Mouse (Mus musculus) retina, postnatal 1 day (tissue): Measurements from ENCODE around the gene Gpt2.

Source experiments
- DNase-seq: peaks from one replicate; pipeline ENCODE4 v3.0.0-alpha.2; 2012

Gene Gpt2

GRCm38 (mm10) chr8:85492125-85492875 is at the start of gene Gpt2:
Gpt2 (plus strand) TSS chr8:85492576.
- peak; percentile 95 for DNase-seq

- DNase-seq, result no peak
Measured at GRCm38 (mm10) chr8:85444092-85444491, 48.3 kb upstream of the Gpt2 start.

DNA sequence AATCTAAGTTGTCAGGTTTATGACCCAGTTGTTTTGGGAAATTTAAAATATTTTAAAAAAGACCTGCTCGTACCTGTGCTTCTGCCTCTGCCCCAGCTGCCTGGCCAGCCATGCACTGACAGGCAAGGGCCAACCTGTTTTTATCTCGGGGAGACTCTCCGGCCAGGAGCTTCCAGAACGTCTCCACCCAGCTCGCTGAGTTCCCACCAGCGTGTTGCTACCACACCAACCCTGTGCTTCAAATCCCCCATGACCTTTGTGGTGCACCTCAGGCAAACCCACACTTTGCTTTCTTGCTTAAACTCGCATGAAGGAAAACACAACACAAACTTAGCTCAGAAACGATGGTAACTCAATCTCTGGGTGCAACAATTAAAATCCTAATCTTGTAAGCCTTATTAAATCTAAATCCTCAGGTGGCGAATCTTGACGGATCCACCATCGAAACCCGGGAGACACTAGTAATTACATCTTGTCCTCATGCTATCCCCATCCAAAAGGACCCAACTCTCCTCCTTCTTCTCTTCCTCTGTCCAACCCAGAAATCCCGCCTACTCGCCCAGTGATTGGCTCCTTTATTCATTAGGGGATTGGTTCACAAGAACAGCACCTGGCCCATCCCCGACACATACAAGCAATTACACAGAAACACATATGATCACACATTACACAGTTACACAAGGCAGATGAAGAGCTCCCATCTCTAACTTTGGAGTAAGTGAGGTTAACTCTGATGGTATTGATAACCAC is 46.3 kb upstream of the Gpt2 start:
- DNase-seq, result no peak

- DNase-seq, result no peak
Measured at GRCm38 (mm10) chr8:85450335-85450734, 42.0 kb upstream of the Gpt2 start.

- DNase-seq, result peak; percentile 29
Measured at GRCm38 (mm10) chr8:85452328-85452727, 40.0 kb upstream of the Gpt2 start.

GRCm38 (mm10) chr8:85453256-85453655 is 39.1 kb upstream of the Gpt2 start:
- peak; percentile 4 for DNase-seq

- DNase-seq, result no peak
Measured at GRCm38 (mm10) chr8:85454750-85455149, 37.6 kb upstream of the Gpt2 start.

DNA sequence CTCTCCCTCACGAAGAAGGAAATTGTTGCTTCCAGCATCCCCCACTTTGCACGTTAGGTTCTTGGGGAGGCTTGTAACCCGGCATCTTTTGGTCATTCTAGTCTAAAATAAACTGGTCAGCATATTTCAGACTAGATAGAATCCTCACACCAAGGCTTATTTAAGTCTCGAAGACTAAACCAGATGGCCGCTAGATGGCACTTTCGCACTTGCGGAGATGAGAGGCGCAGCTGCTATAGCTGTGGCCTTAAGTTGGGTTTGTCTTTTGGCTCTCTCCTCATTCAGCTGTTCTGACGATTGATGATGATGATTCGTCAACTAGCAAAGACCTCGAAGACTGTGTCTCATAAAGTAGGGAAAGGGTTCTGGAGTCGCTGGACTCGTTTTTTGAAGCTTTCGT is 35.8 kb upstream of the Gpt2 start:
- DNase-seq, result peak; percentile 90

DNA sequence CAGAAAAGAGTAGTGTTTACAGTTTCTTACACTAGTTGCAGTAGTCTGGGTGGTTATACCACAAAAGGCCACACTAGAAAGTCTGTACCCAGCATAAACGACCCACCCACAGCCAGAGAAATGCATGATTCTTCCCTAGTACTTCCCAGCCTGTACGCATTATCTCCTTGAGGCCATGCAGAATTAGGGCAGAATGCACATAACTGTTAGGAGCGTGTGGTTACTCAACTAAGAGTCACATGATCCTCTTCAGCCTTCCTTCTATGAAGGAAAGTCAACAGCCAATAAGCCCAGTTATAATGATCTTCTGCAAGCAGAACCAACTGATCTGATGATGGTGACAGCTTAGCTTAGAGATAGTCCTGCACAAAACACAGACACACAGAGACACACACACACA is 32.8 kb upstream of the Gpt2 start:
- no peak for DNase-seq

GRCm38 (mm10) chr8:85460804-85461203 is 31.6 kb upstream of the Gpt2 start:
- DNase-seq, result no peak

- no peak for DNase-seq
Measured at GRCm38 (mm10) chr8:85461377-85461776, 31.0 kb upstream of the Gpt2 start.

DNA sequence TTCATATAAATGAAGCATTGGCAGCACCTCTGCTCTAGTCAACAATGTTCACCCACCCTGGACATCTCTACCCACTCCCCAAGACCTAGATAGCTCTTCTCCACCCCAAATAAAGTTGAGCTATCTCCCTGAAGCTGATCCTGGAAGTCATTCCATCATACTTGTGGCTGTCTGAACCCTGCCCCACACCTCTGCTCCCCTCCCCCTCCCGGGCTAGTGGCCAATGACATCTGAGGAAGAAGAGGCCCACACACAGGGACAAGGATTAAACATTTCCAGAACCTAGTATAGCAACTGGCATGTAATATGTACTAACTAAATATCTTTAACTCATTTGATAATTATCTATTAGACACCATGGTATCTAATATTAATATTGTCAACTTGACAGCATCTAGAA is 29.9 kb upstream of the Gpt2 start:
- no peak for DNase-seq

- DNase-seq, result no peak
Measured at GRCm38 (mm10) chr8:85464316-85464715, 28.1 kb upstream of the Gpt2 start.

GRCm38 (mm10) chr8:85466056-85466455 is 26.3 kb upstream of the Gpt2 start:
- DNase-seq, result no peak

- no peak for DNase-seq
Measured at GRCm38 (mm10) chr8:85470753-85471152, 21.6 kb upstream of the Gpt2 start.

DNA sequence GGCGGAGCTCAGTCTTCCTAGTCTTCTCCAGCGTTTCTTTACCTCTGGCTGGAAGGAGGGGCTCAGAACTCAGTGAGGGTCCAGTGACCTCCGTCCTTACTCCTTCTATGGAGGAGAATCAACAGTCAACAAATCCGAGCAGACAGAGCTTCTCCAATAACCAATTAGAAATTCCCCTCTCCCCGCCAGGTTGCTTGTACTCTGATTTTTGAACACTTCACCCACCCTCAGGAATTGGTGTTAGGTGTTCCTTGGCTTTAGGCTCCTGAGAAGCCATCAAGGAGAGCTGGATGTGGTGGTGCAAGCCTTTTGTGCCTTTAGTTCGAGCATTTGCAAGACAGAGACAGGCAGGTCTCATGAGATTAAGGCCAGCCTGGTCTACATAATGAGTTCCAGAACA is 19.6 kb upstream of the Gpt2 start:
- DNase-seq, result no peak

- no peak for DNase-seq
Measured at GRCm38 (mm10) chr8:85473246-85473645, 19.1 kb upstream of the Gpt2 start.

DNA sequence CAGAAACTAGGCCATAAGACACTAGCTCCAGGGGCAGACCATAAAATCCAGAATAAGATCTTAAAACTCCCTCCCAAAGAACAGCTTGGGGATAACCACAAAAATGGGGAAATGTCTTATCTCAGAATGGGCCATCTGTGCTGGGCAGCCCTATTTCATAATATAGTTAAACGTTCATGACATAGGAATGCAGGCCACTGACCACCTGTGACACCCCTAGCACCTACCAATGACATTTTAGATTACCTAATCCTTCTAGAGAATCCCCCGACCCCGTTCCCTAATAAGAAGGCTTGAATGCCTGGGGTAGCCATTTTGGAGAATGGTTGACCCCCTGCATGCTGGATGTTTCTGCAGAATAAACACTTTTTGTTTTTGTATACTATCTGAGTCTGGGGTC is 17.5 kb upstream of the Gpt2 start:
- DNase-seq, result no peak

GRCm38 (mm10) chr8:85476970-85477545 is 15.3 kb upstream of the Gpt2 start:
- no peak for DNase-seq

DNA sequence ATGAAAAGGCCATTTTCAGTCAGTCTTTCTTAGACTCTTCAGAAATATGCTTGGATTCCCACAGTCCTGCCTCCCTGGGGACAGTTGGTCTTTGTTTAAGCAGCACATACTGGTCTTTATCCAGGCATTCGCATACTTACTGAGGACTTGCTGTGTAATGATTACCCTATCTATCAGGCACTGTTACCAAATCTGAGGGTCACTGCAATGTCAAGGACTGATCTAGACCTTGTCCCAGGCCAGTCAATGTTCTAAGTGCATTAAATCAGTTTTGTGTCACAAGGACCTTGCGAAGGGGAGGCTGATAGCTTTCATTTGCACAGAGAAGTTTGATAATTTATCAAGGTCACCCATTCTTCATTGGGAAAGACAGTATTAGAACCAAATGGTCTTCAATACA is 14.0 kb upstream of the Gpt2 start:
- DNase-seq, result no peak

- DNase-seq, result no peak
Measured at GRCm38 (mm10) chr8:85479710-85480109, 12.7 kb upstream of the Gpt2 start.

- peak; percentile 41 for DNase-seq
Measured at GRCm38 (mm10) chr8:85481900-85482299, 10.5 kb upstream of the Gpt2 start.

DNA sequence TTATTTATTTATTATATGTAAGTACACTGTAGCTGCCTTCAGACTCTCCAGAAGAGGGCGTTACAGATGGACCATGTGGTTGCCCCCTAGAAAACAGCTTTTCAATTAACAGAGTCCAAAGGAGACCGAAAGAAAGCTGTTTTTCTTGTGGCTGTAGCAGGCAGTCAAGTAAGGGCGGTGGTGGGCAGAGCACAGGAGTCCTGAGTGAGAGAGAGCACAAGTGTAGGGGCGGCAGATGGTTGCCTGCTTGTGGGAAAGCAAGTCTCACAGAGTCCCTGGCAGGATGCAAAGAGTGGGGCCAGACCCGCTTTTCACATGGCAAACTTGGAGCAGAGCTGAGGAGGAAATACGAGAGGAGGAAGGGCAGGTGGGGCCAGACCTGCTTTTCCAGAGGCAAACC is 9.9 kb upstream of the Gpt2 start:
- no peak for DNase-seq
